Mouse (Mus musculus) kidney, embryonic 16.5 days (tissue): ENCODE measurements around the gene Xylb. TPM values are rescaled to one million over a fixed set of nuclear protein-coding genes. Genes with fewer than 3 reads are reported as not detected.

Source experiments
- ATAC-seq: fragments of 200-750 bp; cut with Nextera tagmentation; 2 replicates; pipeline ENCODE4 v1.8.0; 2017; ENCODE audit warnings: moderate TSS enrichment; ENCODE audit not compliant: low FRiP score, low TSS enrichment
- H3K27ac ChIP-seq: fragments of 300-500 bp; sonication (generic); 2 replicates; pipeline ENCODE4 v1.5.1; 2014; ENCODE audit warnings: low read length
- H3K27me3 ChIP-seq: fragments of 300-500 bp; sonication (generic); 2 replicates; pipeline ENCODE4 v1.6.1; 2014; ENCODE audit warnings: low read length, control low read depth, mixed read lengths; ENCODE audit not compliant: insufficient read depth
- H3K36me3 ChIP-seq: fragments of 300-500 bp; sonication (generic); 2 replicates; pipeline ENCODE4 v1.6.1; 2014; ENCODE audit warnings: low read length, control low read depth, mixed read lengths; ENCODE audit not compliant: insufficient read depth
- H3K4me1 ChIP-seq: fragments of 300-500 bp; sonication (generic); 2 replicates; pipeline ENCODE4 v1.6.1; 2014; ENCODE audit warnings: low read length, control low read depth, mixed read lengths; ENCODE audit not compliant: insufficient read depth
- H3K4me2 ChIP-seq: fragments of 300-500 bp; sonication (generic); replicated peaks from 2 replicates; pipeline ENCODE4 v1.6.1; 2014; ENCODE audit warnings: low read depth, low read length
- H3K4me3 ChIP-seq: fragments of 300-500 bp; sonication (generic); 2 replicates; pipeline ENCODE4 v1.5.1; 2014; ENCODE audit warnings: mild to moderate bottlenecking, low read length
- H3K9ac ChIP-seq: fragments of 300-500 bp; sonication (generic); replicated peaks from 2 replicates; pipeline ENCODE4 v1.6.1; 2014; ENCODE audit warnings: low read length
- H3K9me3 ChIP-seq: fragments of 300-500 bp; sonication (generic); 2 replicates; pipeline ENCODE4 v1.6.1; 2016; ENCODE audit warnings: low read length, control low read depth
- WGBS: fragments of 180-500 bp; shearing (Covaris S2); extraction: QIAGEN DNeasy Blood & Tissue Kit; methylation state at CpG from one replicate; pipeline ENCODE4 v1.1.7; 2014; 5-methylcytosine and 5-hydroxymethylcytosine counted together
- polyA plus RNA-seq: library from polyadenylated mRNA; unstranded; fragments of >200 nt; fragmentation: Nextera tagmentation; extraction: Ambion mirVana; gene quantifications from 2 replicates; pipeline ENCODE4 v1.2.1, GENCODE M21; 2015

The Xylb gene
- 34.7 and 35.8 TPM in 2 replicates for polyA plus RNA-seq

DNA sequence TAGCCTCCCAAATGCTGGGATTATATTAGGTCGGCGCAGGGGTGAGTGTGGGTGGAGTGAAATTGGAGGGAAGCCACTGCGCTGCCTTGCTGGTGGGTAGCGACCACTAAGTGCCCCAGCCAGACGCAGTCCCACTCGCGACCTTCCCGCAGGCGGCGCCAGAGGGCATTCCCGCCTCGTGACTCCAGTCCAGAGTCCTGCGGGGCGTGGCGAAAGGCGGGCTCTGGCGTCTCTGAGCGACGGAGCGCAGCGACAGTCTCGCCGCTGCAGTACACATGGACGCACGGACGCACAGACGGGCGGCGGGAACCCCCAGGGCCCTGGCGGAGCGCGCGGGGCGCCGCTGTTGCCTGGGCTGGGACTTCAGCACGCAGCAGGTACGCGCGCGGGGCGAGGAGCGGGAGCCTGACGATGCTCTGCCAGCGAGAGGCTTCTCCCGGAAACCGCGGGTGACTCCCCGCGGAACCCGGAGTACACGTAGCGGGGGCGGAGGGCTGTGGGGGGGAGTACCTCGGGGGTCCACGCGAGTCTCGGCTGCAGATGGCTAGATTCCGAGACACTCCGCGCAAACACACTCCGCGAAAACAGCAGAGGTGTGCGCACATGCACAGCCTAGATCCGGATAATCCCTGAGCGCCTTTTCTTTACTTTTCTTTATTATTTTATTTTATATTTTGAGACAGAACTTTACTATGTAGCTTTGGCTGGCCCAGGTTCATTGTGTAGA, at the start of gene Xylb:
Xylb (plus strand) TSS at position 51 of the 727 bp plus-strand sequence.
- H3K27ac ChIP-seq = peak within 1 kb of the TSS; percentile 27; the same call in 1 of the 2 replicates
- no peaks in the 10 kb centered on the region for H3K36me3 ChIP-seq
- 2% methylated on average over 58 of the region's 65 CpGs for WGBS
- H3K27me3 ChIP-seq = no peaks in the 10 kb centered on the region
- H3K4me1 ChIP-seq = 0 out of 2 replicates have a peak, but pooled peaks cover 4% of the 10 kb centered on the region
- ATAC-seq = peak; percentile 92
- peak within 1 kb of the TSS; percentile 75 for H3K9ac ChIP-seq
- peak within 1 kb of the TSS; percentile 93 for H3K4me2 ChIP-seq
- peak within 1 kb of the TSS; percentile 74 for H3K4me3 ChIP-seq
- H3K9me3 ChIP-seq = no peaks in the 10 kb centered on the region

DNA sequence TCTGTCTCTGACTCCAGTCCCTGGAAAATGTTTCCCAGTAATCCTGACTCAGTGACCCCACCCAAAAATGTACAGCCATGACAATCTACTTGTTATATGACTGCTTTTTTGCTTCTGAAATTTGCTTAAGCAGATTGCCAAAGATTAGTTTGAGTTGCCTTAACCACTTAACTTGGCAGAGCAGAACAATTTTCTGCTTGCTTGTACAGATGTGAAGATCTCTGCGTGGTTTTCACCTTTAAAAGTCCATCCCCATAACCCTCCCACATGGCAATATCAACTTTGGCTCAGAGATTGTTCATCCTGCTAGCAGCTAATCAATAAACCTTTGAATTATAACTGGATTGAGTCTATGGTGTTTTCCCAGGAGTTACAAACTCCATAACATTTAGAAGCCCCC, 48.1 kb upstream of the Xylb start:
- WGBS = 91% methylated on average over 1 of the region's 1 CpGs
- ATAC-seq = no peak
- no peaks in the 10 kb centered on the region for H3K9me3 ChIP-seq
- no peak overlapping the region for H3K4me2 ChIP-seq
- no peaks in the 10 kb centered on the region for H3K27me3 ChIP-seq
- no peaks in the 10 kb centered on the region for H3K4me1 ChIP-seq
- no peak overlapping the region for H3K27ac ChIP-seq
- no peak overlapping the region for H3K9ac ChIP-seq
- H3K4me3 ChIP-seq = no peak overlapping the region
- H3K36me3 ChIP-seq = no peaks in the 10 kb centered on the region

DNA sequence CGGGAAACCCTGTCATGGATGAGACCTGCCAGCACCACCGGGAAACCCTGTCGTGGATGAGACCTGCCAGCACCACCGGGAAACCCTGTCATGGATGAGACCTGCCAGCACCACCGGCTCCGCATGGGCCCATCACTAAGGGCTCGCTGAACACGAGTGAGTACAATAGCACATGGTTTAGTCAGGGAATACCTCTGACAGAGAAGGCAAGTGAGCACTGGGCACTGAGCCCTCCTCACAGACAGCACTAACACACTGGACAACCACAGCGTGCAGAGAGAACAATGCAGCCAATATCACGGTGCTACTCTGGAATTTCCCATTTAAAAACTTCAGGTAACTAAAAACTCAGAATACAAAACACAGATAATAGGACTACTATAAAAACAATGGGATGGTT, 44.1 kb upstream of the Xylb start:
- H3K36me3 ChIP-seq = 0 out of 2 replicates have a peak, but pooled peaks cover 2% of the 10 kb centered on the region
- H3K4me2 ChIP-seq = no peak overlapping the region
- no peak overlapping the region for H3K4me3 ChIP-seq
- no peak overlapping the region for H3K27ac ChIP-seq
- WGBS = 92% methylated on average over 10 of the region's 10 CpGs
- no peaks in the 10 kb centered on the region for H3K9me3 ChIP-seq
- no peaks in the 10 kb centered on the region for H3K4me1 ChIP-seq
- ATAC-seq = no peak
- H3K27me3 ChIP-seq = no peaks in the 10 kb centered on the region
- H3K9ac ChIP-seq = no peak overlapping the region

DNA sequence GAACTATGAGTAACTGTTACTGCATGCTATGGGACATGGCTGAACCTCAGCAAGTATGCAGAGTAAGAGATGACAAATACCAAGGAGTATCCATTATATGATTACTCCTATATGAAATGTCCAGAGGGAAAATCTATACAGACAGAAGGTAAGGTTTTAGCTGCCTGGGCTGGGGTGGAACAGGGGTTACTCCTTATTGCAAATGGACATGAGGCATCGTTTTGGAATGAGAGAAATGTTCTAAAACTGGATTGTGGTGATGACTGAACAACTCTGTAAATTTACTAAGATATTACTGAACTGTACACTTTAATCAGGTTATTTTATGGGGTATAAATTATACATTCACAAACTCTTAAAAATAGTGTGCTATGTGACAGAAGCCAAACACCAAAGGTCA, 38.3 kb upstream of the Xylb start:
- Histone ChIP-seq H3K4me2 (no peak overlapping the region), H3K9ac (no peak overlapping the region), H3K27ac (no peak overlapping the region), H3K27me3 (no peaks in the 10 kb centered on the region), H3K9me3 (no peaks in the 10 kb centered on the region), H3K4me3 (no peak overlapping the region), H3K4me1 (peaks cover 15% of the 10 kb centered on the region), H3K36me3 (0 out of 2 replicates have a peak, but pooled peaks cover 2% of the 10 kb centered on the region)
- no peak for ATAC-seq
- 97% methylated on average over 1 of the region's 1 CpGs for WGBS

DNA sequence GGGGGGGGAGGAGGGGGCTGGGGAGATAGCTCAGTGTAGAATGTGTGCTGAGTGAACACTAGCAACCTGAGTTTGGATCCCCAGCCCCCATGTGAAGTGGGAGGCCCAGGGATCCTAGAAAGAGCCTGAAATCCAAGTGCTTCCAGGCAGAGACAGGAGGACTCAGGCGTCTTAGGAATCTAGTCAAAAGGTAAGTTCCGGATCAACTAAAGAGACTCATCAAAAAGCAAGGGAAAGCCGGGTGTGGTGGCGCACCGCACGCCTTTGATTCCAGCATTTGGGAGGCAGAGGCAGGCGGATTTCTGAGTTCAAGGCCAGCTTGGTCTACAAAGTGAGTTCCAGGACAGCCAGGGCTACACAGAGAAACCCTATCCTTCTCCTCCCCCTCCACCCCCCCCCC, 36.7 kb upstream of the Xylb start:
- 85% methylated on average over 7 of the region's 7 CpGs for WGBS
- H3K4me2 ChIP-seq = peak overlapping the region; percentile 89
- ATAC-seq = no peak

DNA sequence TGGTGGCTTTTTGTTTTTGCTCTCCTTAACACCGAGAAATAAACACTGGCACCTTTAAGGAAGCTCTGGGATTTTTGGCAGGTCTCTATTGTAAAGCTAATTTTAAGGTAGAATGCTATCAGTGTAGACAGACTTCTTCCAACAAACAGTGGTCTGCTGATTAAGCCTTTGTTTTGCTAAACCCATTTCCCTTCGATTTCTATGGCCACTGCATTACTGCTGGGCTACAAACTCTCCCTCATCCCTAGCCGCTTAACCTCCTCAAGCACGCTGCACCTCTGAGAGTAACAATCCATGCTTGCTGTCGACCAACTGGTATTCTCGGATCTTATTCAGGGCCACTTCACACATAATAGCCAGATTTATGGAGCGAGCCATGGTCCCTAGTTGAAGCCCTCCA, 36.2 kb upstream of the Xylb start:
- H3K4me2 ChIP-seq = peak overlapping the region; percentile 89
- H3K4me1 ChIP-seq = peaks cover 15% of the 10 kb centered on the region
- peak overlapping the region; percentile 89 for H3K9ac ChIP-seq
- no peaks in the 10 kb centered on the region for H3K27me3 ChIP-seq
- no peak overlapping the region for H3K27ac ChIP-seq
- 10% methylated on average over 7 of the region's 7 CpGs for WGBS
- peak overlapping the region; percentile 88 for H3K4me3 ChIP-seq
- ATAC-seq = no peak
- 0 out of 2 replicates have a peak, but pooled peaks cover 2% of the 10 kb centered on the region for H3K36me3 ChIP-seq
- no peaks in the 10 kb centered on the region for H3K9me3 ChIP-seq

More for the DNA sequence above, 36.7 kb upstream of the Xylb start:
- no peak overlapping the region for H3K9ac ChIP-seq
- no peaks in the 10 kb centered on the region for H3K9me3 ChIP-seq
- H3K4me3 ChIP-seq = peak overlapping the region; percentile 88; the same call in 1 of the 2 replicates
- no peaks in the 10 kb centered on the region for H3K27me3 ChIP-seq
- peaks cover 15% of the 10 kb centered on the region for H3K4me1 ChIP-seq
- H3K27ac ChIP-seq = no peak overlapping the region
- H3K36me3 ChIP-seq = 0 out of 2 replicates have a peak, but pooled peaks cover 2% of the 10 kb centered on the region

DNA sequence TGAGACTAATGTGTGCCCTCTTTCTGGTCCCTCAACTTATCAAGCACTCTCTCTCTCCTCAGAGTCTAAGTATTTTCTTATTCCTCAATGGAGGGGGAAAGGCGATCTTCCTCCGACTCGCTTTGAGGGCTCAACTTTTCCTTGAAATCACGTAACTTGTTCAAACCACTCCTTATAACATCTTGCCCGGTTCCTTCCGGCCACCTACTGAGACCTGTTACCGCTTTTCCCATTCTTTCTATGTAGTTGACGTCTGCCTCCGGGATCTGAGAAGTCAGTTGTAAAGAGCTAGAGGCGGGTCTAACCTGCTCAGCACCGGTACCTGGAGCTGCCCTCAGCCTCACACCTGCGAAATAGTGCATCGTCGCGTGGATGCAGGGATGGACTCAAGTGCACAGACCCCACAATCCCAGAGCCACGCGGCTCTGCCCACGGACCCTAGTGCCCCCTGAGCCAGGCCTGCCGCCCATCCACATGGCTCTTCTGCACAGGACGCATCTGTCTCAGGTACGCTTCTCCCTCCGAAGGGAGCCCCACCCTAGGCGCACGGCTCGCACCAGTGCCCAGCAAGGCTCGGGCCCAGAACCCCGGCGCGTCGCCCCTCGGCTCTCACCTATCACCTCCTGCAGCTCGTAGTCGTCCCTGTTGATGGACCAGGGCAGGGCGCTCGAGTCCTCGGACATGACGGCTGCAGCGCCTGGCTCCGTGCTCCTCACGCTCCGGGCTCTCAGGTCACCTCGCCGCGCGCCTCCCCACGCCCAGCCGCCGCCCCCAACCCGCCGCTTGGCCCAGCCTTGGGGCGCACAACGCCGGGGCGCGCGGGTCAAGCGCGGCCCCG, 35.6 kb upstream of the Xylb start:
- Histone ChIP-seq H3K4me3 (peak overlapping the region; percentile 88), H3K4me2 (peak overlapping the region; percentile 89), H3K9ac (peak overlapping the region; percentile 89), H3K4me1 (peaks cover 17% of the 10 kb centered on the region), H3K9me3 (no peaks in the 10 kb centered on the region), H3K27me3 (no peaks in the 10 kb centered on the region), H3K27ac (peak overlapping the region; percentile 91), H3K36me3 (0 out of 2 replicates have a peak, but pooled peaks cover 2% of the 10 kb centered on the region)
- WGBS = under 1% methylated on average over 52 of the region's 59 CpGs
- ATAC-seq = peak; percentile 57

DNA sequence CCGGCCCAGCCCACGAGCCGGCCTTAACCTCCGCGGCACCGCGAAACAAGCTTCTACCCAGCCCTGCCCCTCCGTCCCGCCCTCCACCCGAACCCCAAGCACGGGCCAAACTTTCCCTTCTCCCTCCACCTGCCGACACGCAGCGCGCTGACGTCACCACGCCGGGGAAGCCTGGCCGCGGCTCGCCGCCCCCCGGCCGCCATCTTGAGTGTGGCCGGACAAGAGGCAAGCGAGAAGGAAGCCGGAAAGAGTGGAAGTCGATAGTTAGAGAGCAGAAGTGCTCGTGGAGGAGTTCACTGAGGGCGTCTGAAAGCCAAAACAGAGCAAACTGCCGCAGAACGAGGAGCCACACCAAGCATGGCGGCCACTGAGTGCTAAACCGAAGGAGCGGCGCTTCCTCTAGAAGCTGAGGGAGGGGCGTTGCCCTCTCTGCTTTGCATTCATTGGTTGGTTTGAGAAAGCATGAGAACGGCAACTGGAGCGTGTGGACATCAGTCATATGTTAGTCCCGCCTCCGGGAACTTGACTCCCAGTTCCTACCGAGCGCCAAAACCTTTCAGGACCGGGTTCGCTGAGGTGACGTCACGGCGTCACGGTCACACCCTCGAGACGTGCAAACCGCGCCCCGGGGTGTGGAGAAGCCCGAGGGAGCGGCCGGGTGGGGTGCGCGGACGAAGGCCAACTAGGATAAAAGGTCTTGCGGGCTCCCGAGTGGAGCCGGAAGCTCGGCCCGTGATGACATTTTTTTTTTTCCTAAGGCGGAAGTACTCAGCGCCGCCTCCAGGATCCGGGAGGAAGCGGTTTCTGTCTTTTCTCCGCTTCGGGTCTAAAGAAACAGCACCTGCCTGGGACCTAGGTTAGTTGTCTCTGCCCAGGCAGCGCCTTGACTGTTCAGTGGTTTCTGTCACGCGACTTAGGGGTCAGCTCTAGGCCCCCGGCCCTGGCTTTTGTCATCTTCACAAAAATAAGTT, 34.6 kb upstream of the Xylb start, which contains the start of gene Oxsr1:
Oxsr1 (minus strand) TSS at position 139 of the 971 bp plus-strand sequence.
- Histone ChIP-seq H3K4me2 (peak within 1 kb of the TSS; percentile 89), H3K9me3 (no peaks in the 10 kb centered on the region), H3K27me3 (no peaks in the 10 kb centered on the region), H3K4me1 (peaks cover 17% of the 10 kb centered on the region), H3K4me3 (peak within 1 kb of the TSS; percentile 88), H3K27ac (peak within 1 kb of the TSS; percentile 92), H3K9ac (peak within 1 kb of the TSS; percentile 89), H3K36me3 (0 out of 2 replicates have a peak, but pooled peaks cover 2% of the 10 kb centered on the region)
- under 1% methylated on average over 67 of the region's 76 CpGs for WGBS
- ATAC-seq = peak; percentile 98

DNA sequence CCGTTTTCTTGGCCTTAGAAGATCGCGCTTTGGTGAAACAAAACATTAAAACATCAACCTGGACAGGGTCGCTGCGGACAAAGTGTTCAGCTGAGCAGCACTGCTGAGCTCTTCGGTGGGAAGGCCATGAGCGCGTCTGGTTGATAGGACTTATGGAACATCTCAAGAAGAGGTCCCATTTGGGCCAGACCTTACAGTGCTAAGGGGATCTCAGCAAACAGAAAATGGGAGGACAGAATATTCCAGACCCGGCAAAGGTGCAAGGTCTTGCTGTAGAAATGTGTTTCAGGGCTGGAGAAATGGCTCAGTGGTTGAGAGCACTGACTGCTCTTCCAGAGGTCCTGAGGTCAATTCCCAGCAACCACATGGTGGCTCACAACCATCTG, 33.9 kb upstream of the Xylb start:
- 5% methylated on average over 9 of the region's 9 CpGs for WGBS
- H3K27me3 ChIP-seq = no peaks in the 10 kb centered on the region

More for the DNA sequence above, 33.9 kb upstream of the Xylb start:
- H3K4me1 ChIP-seq = peaks cover 17% of the 10 kb centered on the region
- no peaks in the 10 kb centered on the region for H3K9me3 ChIP-seq
- ATAC-seq = no peak
- H3K27ac ChIP-seq = peak overlapping the region; percentile 92
- H3K36me3 ChIP-seq = no peaks in the 10 kb centered on the region
- peak overlapping the region; percentile 88 for H3K4me3 ChIP-seq
- H3K9ac ChIP-seq = peak overlapping the region; percentile 72
- H3K4me2 ChIP-seq = peak overlapping the region; percentile 69
